Mouse (Mus musculus) urinary bladder, adult 18-20 months (tissue): ENCODE data around the gene Rab26.

Experiments used
- DNase-seq, 2 experiments: peaks; one replicate each; pipeline ENCODE4 v3.0.0; 2022; ENCODE audit warnings: low spot score in 2 of 2, mixed read lengths in 2 of 2

The Rab26 gene

GRCm38 (mm10) chr17:24548435-24548834 is 14.4 kb upstream of the Rab26 start:
- DNase-seq, result no peak

- no peak for DNase-seq
Observed at GRCm38 (mm10) chr17:24546234-24546633, 12.2 kb upstream of the Rab26 start.

- DNase-seq, result no peak
Observed at GRCm38 (mm10) chr17:24545247-24545646, 11.2 kb upstream of the Rab26 start.

- no peak for DNase-seq
Observed at GRCm38 (mm10) chr17:24544613-24545012, 10.6 kb upstream of the Rab26 start.

GRCm38 (mm10) chr17:24540375-24540774 is 6.4 kb upstream of the Rab26 start:
- no peak for DNase-seq

GRCm38 (mm10) chr17:24538950-24539349 is 4.9 kb upstream of the Rab26 start:
- DNase-seq, result no peak

- DNase-seq, result no peak
Observed at GRCm38 (mm10) chr17:24537536-24537935, 3.5 kb upstream of the Rab26 start.

GRCm38 (mm10) chr17:24535300-24535699 is 1.3 kb upstream of the Rab26 start:
- no peak for DNase-seq

GRCm38 (mm10) chr17:24533099-24533992 is 664 bp downstream of the Rab26 start:
- DNase-seq, result peak; percentile 65 to 76

- DNase-seq, result no peak
Observed at GRCm38 (mm10) chr17:24532045-24532444, 2.0 kb downstream of the Rab26 start.

GRCm38 (mm10) chr17:24531064-24531463 is 2.9 kb downstream of the Rab26 start:
- no peak for DNase-seq

GRCm38 (mm10) chr17:24530361-24531050 is 3.5 kb downstream of the Rab26 start:
- no peak for DNase-seq

GRCm38 (mm10) chr17:24529883-24530282 is 4.1 kb downstream of the Rab26 start:
- no peak for DNase-seq

GRCm38 (mm10) chr17:24529007-24529451 is 5.0 kb downstream of the Rab26 start:
- DNase-seq, result peak in 1 of 2 experiments; percentile 38

GRCm38 (mm10) chr17:24528560-24528918 is 5.5 kb downstream of the Rab26 start:
- DNase-seq, result no peak

GRCm38 (mm10) chr17:24527723-24528559 is 6.1 kb downstream of the Rab26 start, which contains the start of gene Traf7:
TSS of gene Traf7 (minus strand) at chr17:24527938.
- peak; percentile 75 to 90 for DNase-seq

- no peak for DNase-seq
Observed at GRCm38 (mm10) chr17:24527315-24527714, 6.7 kb downstream of the Rab26 start.

- DNase-seq, result no peak
Observed at GRCm38 (mm10) chr17:24524734-24525133, 9.3 kb downstream of the Rab26 start.

- no peak for DNase-seq
Observed at GRCm38 (mm10) chr17:24520450-24520849, 13.6 kb downstream of the Rab26 start.

GRCm38 (mm10) chr17:24514270-24515257 is 19.4 kb downstream of the Rab26 start:
- DNase-seq, result no peak

- DNase-seq, result peak in 1 of 2 experiments; percentile 36
Observed at GRCm38 (mm10) chr17:24513609-24514008, 20.4 kb downstream of the Rab26 start.
